Comparison of ENCODE assay signal across 8 mouse cellular contexts in genomic region chr8:108713346-108714142, GRCm38 (mm10).
A peak's percentile ranks its signal among the peaks of the same experiment; 100 is the strongest.
DNase-seq lines count a peak whose midpoint lies in the region; ATAC-seq and TF ChIP-seq lines count a peak whose summit lies in the region.

No protein-coding gene starts in this region.

- CTCF ChIA-PET in Patski (lab: Charles Lee): interaction anchor here (0.9 to 1.5 kb wide), 2 partner anchors 40 to 43 kb away, joined by 3 read pairs; no protein-coding TSS in a partner anchor

- H3K9ac ChIP-seq in hindbrain, embryonic 11.5 days (ENCODE audit: low read depth, low read length): peak overlapping the region; percentile 92

- ATAC-seq in Patski: peak; percentile 0
- ATAC-seq in hindbrain, embryonic 11.5 days (ENCODE audit: low FRiP score): no peak

- H3K4me3 ChIP-seq in hindbrain, embryonic 11.5 days (ENCODE audit: low read depth, low read length): peak overlapping the region; percentile 77
- H3K4me3 ChIP-seq in megakaryocyte, embryonic 14.5 days (replicated peaks): peak overlapping the region; percentile 93

- no peak for TF ChIP-seq CTCF in Patski (IDR thresholded peaks at IDR 0.05)

- 6% methylated on average over 19 of the region's 19 CpGs for WGBS in hindbrain, embryonic 11.5 days

- peaks cover 46% of the 10 kb centered on the region for H3K4me1 ChIP-seq in hindbrain, embryonic 11.5 days (replicated peaks; ENCODE audit: control insufficient read depth, insufficient read depth, low read length)
- H3K4me1 ChIP-seq in megakaryocyte, embryonic 14.5 days: peaks cover 28% of the 10 kb centered on the region

- peak overlapping the region; percentile 98 for H3K27ac ChIP-seq in hindbrain, embryonic 11.5 days (ENCODE audit: low read depth, low read length)

- intact Hi-C loops in left cerebral cortex, postnatal 14 days (cut with DNase I): no loop called here

- POLR2A ChIA-PET in Patski (lab: Charles Lee): interaction anchor here (0.7 to 0.9 kb wide), 2 partner anchors 15 to 112 kb away, joined by 3 to 5 read pairs; no protein-coding TSS in a partner anchor

- H3K4me2 ChIP-seq in hindbrain, embryonic 11.5 days (replicated peaks; ENCODE audit: low read depth, low read length): peak overlapping the region; percentile 99

- no peaks in the 10 kb centered on the region for H3K9me3 ChIP-seq in hindbrain, embryonic 11.5 days (ENCODE audit: control insufficient read depth, low read length)
- no peaks in the 10 kb centered on the region for H3K9me3 ChIP-seq in megakaryocyte, embryonic 14.5 days

- H3K27me3 ChIP-seq in Patski: no peaks in the 10 kb centered on the region
- H3K27me3 ChIP-seq in hindbrain, embryonic 11.5 days (ENCODE audit: control insufficient read depth, insufficient read depth, low read length): no peaks in the 10 kb centered on the region
- peaks cover 70% of the 10 kb centered on the region for H3K27me3 ChIP-seq in megakaryocyte, embryonic 14.5 days (replicated peaks)

- DNase-seq in heart, adult 11 months: peak; percentile 82
- no peak for DNase-seq in heart, postnatal 4 days
- DNase-seq in Patski (ENCODE audit: low read depth, low spot score): no peak
- peak; percentile 54 for DNase-seq in hindbrain, embryonic 11.5 days (ENCODE audit: low spot score)
- no peak for DNase-seq in right cerebral cortex, postnatal 25 days
- DNase-seq in urinary bladder, adult 18-20 months (ENCODE audit: low spot score in 2 of 2): no peak
- no peak for DNase-seq in left cerebral cortex, postnatal 14 days (ENCODE audit: low spot score in 2 of 2)

- no peaks in the 10 kb centered on the region for H3K36me3 ChIP-seq in hindbrain, embryonic 11.5 days (ENCODE audit: control insufficient read depth, insufficient read depth, low read length)
- no peaks in the 10 kb centered on the region for H3K36me3 ChIP-seq in megakaryocyte, embryonic 14.5 days (replicated peaks; ENCODE audit: low read length)

- in situ Hi-C loops in Patski (cut with MboI; ENCODE audit: low pct_unique_long_range_greater_than_20kb): loop anchor here (5.0 kb wide), 3 partner anchors 44 to 184 kb away; no protein-coding TSS in a partner anchor

Comparison
In these comparisons a context has a peak if more than half of its experiments do, and no peak if none do; other contexts are left out.
1. DNase-seq: peak in heart, adult 11 months (single experiment) and hindbrain, embryonic 11.5 days (single experiment); none in heart, postnatal 4 days (single experiment), Patski (single experiment), right cerebral cortex, postnatal 25 days (single experiment), urinary bladder, adult 18-20 months (0 of 2) and left cerebral cortex, postnatal 14 days (0 of 2).